Mouse (Mus musculus): ENCODE data around the gene Gm10322. TPM values are rescaled to one million over a fixed set of nuclear protein-coding genes. Genes with fewer than 3 reads are reported as not detected.

Gm10322 gene
- total and polyA plus RNA-seq, 2 experiments from 2014 or later: not detected

GRCm38 (mm10) chr10:59600516-59600915 lies 15.3 kb upstream of the Gm10322 start:
- no peak overlapping the region for H3K4me3 ChIP-seq (ENCODE audit: low read depth, low read length)
- H3K36me3 ChIP-seq (replicated peaks; ENCODE audit: control insufficient read depth, insufficient read depth, low read length): 0 out of 2 replicates have a peak, but pooled peaks cover 6% of the 10 kb centered on the region
- no peak overlapping the region for H3K4me2 ChIP-seq (ENCODE audit: low read depth, low read length)
- DNase-seq (ENCODE audit: low spot score) (no peak), ATAC-seq (ENCODE audit: insufficient read depth, low read depth) (no peak)
- no peak overlapping the region for H3K9ac ChIP-seq (replicated peaks; ENCODE audit: low read depth, low read length)
- no peaks in the 10 kb centered on the region for H3K27me3 ChIP-seq (ENCODE audit: control insufficient read depth, insufficient read depth, low read length)
- TF ChIP-seq EP300 (IDR thresholded peaks at IDR 0.05; ENCODE audit: low read depth) (no peak), CTCF (IDR thresholded peaks at IDR 0.05; ENCODE audit: low read depth) (no peak)
- H3K4me1 ChIP-seq (ENCODE audit: control insufficient read depth, insufficient read depth): peaks cover 8% of the 10 kb centered on the region; the same call in 1 of the 2 replicates
- H3K9me3 ChIP-seq (replicated peaks; ENCODE audit: control insufficient read depth, low read length): no peaks in the 10 kb centered on the region
- WGBS: 66% methylated on average over 8 of the region's 8 CpGs
- no peak overlapping the region for H3K27ac ChIP-seq (ENCODE audit: low read depth)

- Histone ChIP-seq H3K9ac (replicated peaks; ENCODE audit: low read depth, low read length) (no peak overlapping the region), H3K4me1 (ENCODE audit: control insufficient read depth, insufficient read depth) (peaks cover 8% of the 10 kb centered on the region; the same call in 1 of the 2 replicates), H3K36me3 (replicated peaks; ENCODE audit: control insufficient read depth, insufficient read depth, low read length) (0 out of 2 replicates have a peak, but pooled peaks cover 5% of the 10 kb centered on the region), H3K4me2 (ENCODE audit: low read depth, low read length) (no peak overlapping the region), H3K27me3 (ENCODE audit: control insufficient read depth, insufficient read depth, low read length) (no peaks in the 10 kb centered on the region), H3K4me3 (ENCODE audit: low read depth, low read length) (no peak overlapping the region), H3K27ac (ENCODE audit: low read depth) (no peak overlapping the region), H3K9me3 (replicated peaks; ENCODE audit: control insufficient read depth, low read length) (no peaks in the 10 kb centered on the region)
- no peak for ATAC-seq (ENCODE audit: insufficient read depth, low read depth)
- no peak for TF ChIP-seq CTCF (IDR thresholded peaks at IDR 0.05; ENCODE audit: low read depth)
- TF ChIP-seq EP300 (IDR thresholded peaks at IDR 0.05; ENCODE audit: low read depth): no peak
- no peak for DNase-seq (ENCODE audit: low spot score)
- WGBS: 83% methylated on average over 8 of the region's 8 CpGs
These were observed 13.8 kb upstream of the Gm10322 start for GRCm38 (mm10) chr10:59602043-59602442.

GRCm38 (mm10) chr10:59602891-59603290 lies 13.0 kb upstream of the Gm10322 start:
- ATAC-seq (ENCODE audit: insufficient read depth, low read depth): no peak
- WGBS: 83% methylated on average over 14 of the region's 14 CpGs
- Histone ChIP-seq H3K9me3 (replicated peaks; ENCODE audit: control insufficient read depth, low read length) (no peaks in the 10 kb centered on the region), H3K4me1 (ENCODE audit: control insufficient read depth, insufficient read depth) (peaks cover 8% of the 10 kb centered on the region; the same call in 1 of the 2 replicates), H3K27ac (ENCODE audit: low read depth) (no peak overlapping the region), H3K27me3 (ENCODE audit: control insufficient read depth, insufficient read depth, low read length) (no peaks in the 10 kb centered on the region), H3K4me2 (ENCODE audit: low read depth, low read length) (no peak overlapping the region), H3K4me3 (ENCODE audit: low read depth, low read length) (no peak overlapping the region), H3K9ac (replicated peaks; ENCODE audit: low read depth, low read length) (no peak overlapping the region), H3K36me3 (replicated peaks; ENCODE audit: control insufficient read depth, insufficient read depth, low read length) (no peaks in the 10 kb centered on the region)
- no peak for DNase-seq (ENCODE audit: low spot score)
- TF ChIP-seq EP300 (IDR thresholded peaks at IDR 0.05; ENCODE audit: low read depth): no peak

GRCm38 (mm10) chr10:59603843-59604242 lies 12.0 kb upstream of the Gm10322 start:
- H3K4me1 ChIP-seq (ENCODE audit: control insufficient read depth, insufficient read depth): peaks cover 8% of the 10 kb centered on the region; the same call in 1 of the 2 replicates
- ATAC-seq (ENCODE audit: insufficient read depth, low read depth): no peak
- no peak overlapping the region for H3K27ac ChIP-seq (ENCODE audit: low read depth)
- DNase-seq (ENCODE audit: low spot score): no peak
- H3K9ac ChIP-seq (replicated peaks; ENCODE audit: low read depth, low read length): no peak overlapping the region
- H3K9me3 ChIP-seq (replicated peaks; ENCODE audit: control insufficient read depth, low read length): no peaks in the 10 kb centered on the region
- TF ChIP-seq EP300 (IDR thresholded peaks at IDR 0.05; ENCODE audit: low read depth) (no peak), CTCF (IDR thresholded peaks at IDR 0.05; ENCODE audit: low read depth) (no peak)
- no peaks in the 10 kb centered on the region for H3K36me3 ChIP-seq (replicated peaks; ENCODE audit: control insufficient read depth, insufficient read depth, low read length)
- 53% methylated on average over 5 of the region's 5 CpGs for WGBS
- no peak overlapping the region for H3K4me2 ChIP-seq (ENCODE audit: low read depth, low read length)
- H3K4me3 ChIP-seq (ENCODE audit: low read depth, low read length): no peak overlapping the region
- no peaks in the 10 kb centered on the region for H3K27me3 ChIP-seq (ENCODE audit: control insufficient read depth, insufficient read depth, low read length)

GRCm38 (mm10) chr10:59604879-59605464 lies 10.9 kb upstream of the Gm10322 start:
- Histone ChIP-seq H3K27ac (ENCODE audit: low read depth) (no peak overlapping the region), H3K27me3 (ENCODE audit: control insufficient read depth, insufficient read depth, low read length) (no peaks in the 10 kb centered on the region), H3K9me3 (replicated peaks; ENCODE audit: control insufficient read depth, low read length) (no peaks in the 10 kb centered on the region), H3K9ac (replicated peaks; ENCODE audit: low read depth, low read length) (no peak overlapping the region), H3K4me3 (ENCODE audit: low read depth, low read length) (no peak overlapping the region), H3K4me2 (ENCODE audit: low read depth, low read length) (no peak overlapping the region), H3K36me3 (replicated peaks; ENCODE audit: control insufficient read depth, insufficient read depth, low read length) (no peaks in the 10 kb centered on the region), H3K4me1 (ENCODE audit: control insufficient read depth, insufficient read depth) (peaks cover 8% of the 10 kb centered on the region; the same call in 1 of the 2 replicates)
- DNase-seq (ENCODE audit: low spot score) (no peak), ATAC-seq (ENCODE audit: insufficient read depth, low read depth) (no peak)
- TF ChIP-seq EP300 (IDR thresholded peaks at IDR 0.05; ENCODE audit: low read depth) (no peak), CTCF (IDR thresholded peaks at IDR 0.05; ENCODE audit: low read depth) (no peak)
- 54% methylated on average over 11 of the region's 11 CpGs for WGBS

GRCm38 (mm10) chr10:59613276-59613675 lies 2.6 kb upstream of the Gm10322 start:
- DNase-seq (ENCODE audit: low spot score) (no peak), ATAC-seq (ENCODE audit: insufficient read depth, low read depth) (no peak)
- Histone ChIP-seq H3K9ac (replicated peaks; ENCODE audit: low read depth, low read length) (no peak overlapping the region), H3K4me3 (ENCODE audit: low read depth, low read length) (no peak overlapping the region), H3K4me1 (ENCODE audit: control insufficient read depth, insufficient read depth) (peaks cover 24% of the 10 kb centered on the region), H3K4me2 (ENCODE audit: low read depth, low read length) (no peak overlapping the region), H3K9me3 (replicated peaks; ENCODE audit: control insufficient read depth, low read length) (no peaks in the 10 kb centered on the region), H3K27me3 (ENCODE audit: control insufficient read depth, insufficient read depth, low read length) (no peaks in the 10 kb centered on the region), H3K36me3 (replicated peaks; ENCODE audit: control insufficient read depth, insufficient read depth, low read length) (no peaks in the 10 kb centered on the region), H3K27ac (ENCODE audit: low read depth) (no peak overlapping the region)
- 68% methylated on average over 5 of the region's 5 CpGs for WGBS
- TF ChIP-seq EP300 (IDR thresholded peaks at IDR 0.05; ENCODE audit: low read depth) (no peak), CTCF (IDR thresholded peaks at IDR 0.05; ENCODE audit: low read depth) (no peak)
